Mouse (Mus musculus): ENCODE data around the gene Aebp1. TPM values are rescaled to one million over a fixed set of nuclear protein-coding genes. Genes with fewer than 3 reads are reported as not detected.
A peak's percentile ranks its signal among the peaks of the same experiment; 100 is the strongest.

The Aebp1 gene
- polyA plus RNA-seq, 1 experiment from 2014 or later, result 24.7 TPM

GRCm38 (mm10) chr11:5901950-5902349, 40.2 kb downstream of the Aebp1 start:
- H3K9me3 ChIP-seq, result no peaks in the 10 kb centered on the region
- WGBS, result under 1% methylated on average over 32 of the region's 32 CpGs

GRCm38 (mm10) chr11:5902390-5902789, 40.6 kb downstream of the Aebp1 start:
- WGBS, result 2% methylated on average over 6 of the region's 6 CpGs
- peak overlapping the region; percentile 71 for H3K4me2 ChIP-seq
- H3K9me3 ChIP-seq, result no peaks in the 10 kb centered on the region
- peak overlapping the region; percentile 41 for H3K4me3 ChIP-seq
- peak overlapping the region; percentile 75 for H3K9ac ChIP-seq
- no peaks in the 10 kb centered on the region for H3K36me3 ChIP-seq
- H3K4me1 ChIP-seq (replicated peaks), result peaks cover 43% of the 10 kb centered on the region
- peaks cover 20% of the 10 kb centered on the region for H3K27me3 ChIP-seq
- H3K27ac ChIP-seq (replicated peaks), result peak overlapping the region; percentile 87
- ATAC-seq (ENCODE audit: low read depth), result peak; percentile 37; the same call in 1 of the 2 replicates

More at GRCm38 (mm10) chr11:5901950-5902349, 40.2 kb downstream of the Aebp1 start:
- Histone ChIP-seq H3K4me2 (peak overlapping the region; percentile 71), H3K27me3 (peaks cover 22% of the 10 kb centered on the region), H3K36me3 (no peaks in the 10 kb centered on the region), H3K4me3 (peak overlapping the region; percentile 41), H3K9ac (peak overlapping the region; percentile 75), H3K4me1 (replicated peaks) (peaks cover 47% of the 10 kb centered on the region), H3K27ac (replicated peaks) (peak overlapping the region; percentile 87)
- ATAC-seq (ENCODE audit: low read depth), result peak; percentile 79

GRCm38 (mm10) chr11:5903844-5904243, 42.1 kb downstream of the Aebp1 start:
- H3K36me3 ChIP-seq, result no peaks in the 10 kb centered on the region
- peak overlapping the region; percentile 24; the same call in 1 of the 2 replicates for H3K27ac ChIP-seq (replicated peaks)
- WGBS, result 84% methylated on average over 2 of the region's 2 CpGs

GRCm38 (mm10) chr11:5904357-5904756, 42.6 kb downstream of the Aebp1 start:
- no peak for ATAC-seq (ENCODE audit: low read depth)
- Histone ChIP-seq H3K27ac (replicated peaks) (peak overlapping the region; percentile 24; the same call in 1 of the 2 replicates), H3K36me3 (no peaks in the 10 kb centered on the region), H3K27me3 (0 out of 2 replicates have a peak, but pooled peaks cover 3% of the 10 kb centered on the region), H3K9ac (no peak overlapping the region), H3K4me2 (no peak overlapping the region), H3K4me3 (no peak overlapping the region), H3K9me3 (no peaks in the 10 kb centered on the region), H3K4me1 (replicated peaks) (peaks cover 36% of the 10 kb centered on the region)
- 72% methylated on average over 19 of the region's 19 CpGs for WGBS

More at GRCm38 (mm10) chr11:5903844-5904243, 42.1 kb downstream of the Aebp1 start:
- ATAC-seq (ENCODE audit: low read depth), result no peak
- Histone ChIP-seq H3K4me3 (no peak overlapping the region), H3K9ac (no peak overlapping the region), H3K27me3 (peaks cover 5% of the 10 kb centered on the region; the same call in 1 of the 2 replicates), H3K4me1 (replicated peaks) (peaks cover 36% of the 10 kb centered on the region), H3K9me3 (no peaks in the 10 kb centered on the region), H3K4me2 (no peak overlapping the region)

GRCm38 (mm10) chr11:5904871-5905270, 43.1 kb downstream of the Aebp1 start:
- no peak overlapping the region for H3K4me2 ChIP-seq
- H3K9ac ChIP-seq, result no peak overlapping the region
- no peaks in the 10 kb centered on the region for H3K36me3 ChIP-seq
- H3K9me3 ChIP-seq, result no peaks in the 10 kb centered on the region
- no peak for ATAC-seq (ENCODE audit: low read depth)
- no peak overlapping the region for H3K27ac ChIP-seq (replicated peaks)
- no peak overlapping the region for H3K4me3 ChIP-seq
- 0 out of 2 replicates have a peak, but pooled peaks cover 3% of the 10 kb centered on the region for H3K27me3 ChIP-seq
- 93% methylated on average over 6 of the region's 6 CpGs for WGBS
- peaks cover 36% of the 10 kb centered on the region for H3K4me1 ChIP-seq (replicated peaks)

GRCm38 (mm10) chr11:5905778-5906518, 44.2 kb downstream of the Aebp1 start:
- H3K4me3 ChIP-seq, result no peak overlapping the region
- no peaks in the 10 kb centered on the region for H3K9me3 ChIP-seq
- H3K4me2 ChIP-seq, result no peak overlapping the region
- H3K36me3 ChIP-seq, result no peaks in the 10 kb centered on the region
- H3K27ac ChIP-seq (replicated peaks), result no peak overlapping the region
- ATAC-seq (ENCODE audit: low read depth), result no peak
- WGBS, result 79% methylated on average over 10 of the region's 10 CpGs
- no peak overlapping the region for H3K9ac ChIP-seq
- peaks cover 31% of the 10 kb centered on the region for H3K4me1 ChIP-seq (replicated peaks)
- H3K27me3 ChIP-seq, result no peaks in the 10 kb centered on the region

- Histone ChIP-seq H3K9me3 (no peaks in the 10 kb centered on the region), H3K36me3 (no peaks in the 10 kb centered on the region), H3K27ac (replicated peaks) (no peak overlapping the region), H3K4me2 (no peak overlapping the region), H3K27me3 (no peaks in the 10 kb centered on the region), H3K9ac (no peak overlapping the region), H3K4me1 (replicated peaks) (peaks cover 20% of the 10 kb centered on the region), H3K4me3 (no peak overlapping the region)
- 30% methylated on average over 5 of the region's 5 CpGs for WGBS
- no peak for ATAC-seq (ENCODE audit: low read depth)
Observed at GRCm38 (mm10) chr11:5907096-5907495, 45.3 kb downstream of the Aebp1 start.

GRCm38 (mm10) chr11:5908642-5909041, 46.9 kb downstream of the Aebp1 start:
- H3K4me1 ChIP-seq (replicated peaks), result peaks cover 16% of the 10 kb centered on the region
- no peaks in the 10 kb centered on the region for H3K9me3 ChIP-seq
- no peak overlapping the region for H3K9ac ChIP-seq
- H3K4me3 ChIP-seq, result no peak overlapping the region
- no peaks in the 10 kb centered on the region for H3K27me3 ChIP-seq
- no peak overlapping the region for H3K27ac ChIP-seq (replicated peaks)
- no peaks in the 10 kb centered on the region for H3K36me3 ChIP-seq
- WGBS, result 82% methylated on average over 4 of the region's 4 CpGs
- no peak for ATAC-seq (ENCODE audit: low read depth)
- H3K4me2 ChIP-seq, result no peak overlapping the region

GRCm38 (mm10) chr11:5912635-5913034, 50.9 kb downstream of the Aebp1 start:
- H3K4me1 ChIP-seq (replicated peaks), result peaks cover 6% of the 10 kb centered on the region
- no peak overlapping the region for H3K27ac ChIP-seq (replicated peaks)
- WGBS, result 31% methylated on average over 5 of the region's 5 CpGs
- H3K9ac ChIP-seq, result no peak overlapping the region
- H3K27me3 ChIP-seq, result no peaks in the 10 kb centered on the region
- ATAC-seq (ENCODE audit: low read depth), result no peak; the same call in 1 of the 2 replicates
- no peak overlapping the region for H3K4me2 ChIP-seq
- H3K9me3 ChIP-seq, result no peaks in the 10 kb centered on the region
- no peaks in the 10 kb centered on the region for H3K36me3 ChIP-seq
- H3K4me3 ChIP-seq, result no peak overlapping the region

- Histone ChIP-seq H3K4me3 (no peak overlapping the region), H3K36me3 (no peaks in the 10 kb centered on the region), H3K27ac (replicated peaks) (no peak overlapping the region), H3K4me1 (replicated peaks) (peaks cover 6% of the 10 kb centered on the region), H3K9ac (no peak overlapping the region), H3K27me3 (no peaks in the 10 kb centered on the region), H3K4me2 (no peak overlapping the region), H3K9me3 (no peaks in the 10 kb centered on the region)
- WGBS, result 68% methylated on average over 8 of the region's 8 CpGs
- ATAC-seq (ENCODE audit: low read depth), result no peak
Observed at GRCm38 (mm10) chr11:5913256-5913655, 51.5 kb downstream of the Aebp1 start.

- H3K9me3 ChIP-seq, result no peaks in the 10 kb centered on the region
- H3K4me2 ChIP-seq, result no peak overlapping the region
- no peak overlapping the region for H3K4me3 ChIP-seq
- H3K9ac ChIP-seq, result no peak overlapping the region
- H3K4me1 ChIP-seq (replicated peaks), result peaks cover 6% of the 10 kb centered on the region
- no peaks in the 10 kb centered on the region for H3K27me3 ChIP-seq
- no peak for ATAC-seq (ENCODE audit: low read depth)
- H3K36me3 ChIP-seq, result no peaks in the 10 kb centered on the region
- H3K27ac ChIP-seq (replicated peaks), result no peak overlapping the region
- WGBS, result 75% methylated on average over 4 of the region's 4 CpGs
Observed at GRCm38 (mm10) chr11:5913936-5914335, 52.2 kb downstream of the Aebp1 start.

GRCm38 (mm10) chr11:5914940-5915339, 53.2 kb downstream of the Aebp1 start:
- H3K9ac ChIP-seq, result no peak overlapping the region
- no peaks in the 10 kb centered on the region for H3K27me3 ChIP-seq
- no peak for ATAC-seq (ENCODE audit: low read depth)
- no peak overlapping the region for H3K4me3 ChIP-seq
- H3K9me3 ChIP-seq, result no peaks in the 10 kb centered on the region
- WGBS, result 63% methylated on average over 5 of the region's 5 CpGs
- H3K4me1 ChIP-seq (replicated peaks), result peaks cover 6% of the 10 kb centered on the region
- no peak overlapping the region for H3K4me2 ChIP-seq
- no peak overlapping the region for H3K27ac ChIP-seq (replicated peaks)
- no peaks in the 10 kb centered on the region for H3K36me3 ChIP-seq

Measured in neural tube, embryonic 13.5 days (tissue).